Mouse (Mus musculus) adrenal gland, adult 18-20 months (tissue): ENCODE data around the gene Adarb1. TPM values are rescaled to one million over a fixed set of nuclear protein-coding genes. Genes with fewer than 3 reads are reported as not detected.

Experiments used
- DNase-seq, 2 experiments: peaks; one replicate each; pipeline ENCODE4 v3.0.0; 2021 to 2022; ENCODE audit warnings: low spot score in 2 of 2
- long read RNA-seq, 2 experiments: library from polyadenylated mRNA; stranded (forward); transcript quantifications; one replicate each; pipeline ENCODE4 v2.0.0; 2021
- total RNA-seq, 2 experiments: library from RNA; stranded (reverse); gene quantifications; 1 replicate in 1 of 2; 2 replicates in 1 of 2; pipeline ENCODE4 v1.2.3; 2021

Gene Adarb1
- 100 to 1,000 TPM in 1 of 2 experiments, 10 to 100 TPM in 1; 31.3 to 113 TPM for total RNA-seq
- long read RNA-seq, experiment 1, full-length matches to known transcripts, result 19 of 34 reads
- long read RNA-seq, experiment 1, partial matches to known transcripts, result 2 of 34 reads
- long read RNA-seq, experiment 1, other reads (novel, unspliced or antisense), result 13 of 34 reads
- long read RNA-seq, experiment 2, partial matches to known transcripts, result 0 of 3 reads
- long read RNA-seq, experiment 2, other reads (novel, unspliced or antisense), result 2 of 3 reads

DNA sequence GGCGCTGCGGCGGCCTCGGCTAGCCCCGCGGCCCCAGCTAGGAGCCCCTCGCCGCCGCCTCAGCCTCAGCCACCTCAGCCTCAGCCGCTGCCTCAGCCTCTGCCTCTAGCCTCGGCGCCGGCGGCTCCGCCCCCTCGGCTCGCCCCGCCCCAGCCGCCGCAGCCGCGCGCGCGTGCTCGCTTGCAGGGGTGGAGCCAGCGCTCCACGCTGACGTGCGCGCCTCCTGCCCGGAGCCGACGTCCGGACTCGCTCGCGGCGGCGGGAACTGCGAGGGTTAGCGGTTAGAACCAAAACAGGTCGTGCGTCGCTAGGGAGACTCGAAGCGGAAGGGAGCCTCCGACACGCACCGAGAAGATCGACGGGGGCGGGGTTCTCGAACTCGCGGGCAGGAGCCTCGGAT, at the start of gene Adarb1:
Adarb1 (minus strand) TSS at position 133 of the 400 bp plus-strand sequence.
- peak; percentile 89 to 95 for DNase-seq

GRCm38 (mm10) chr10:77467407-77467806, 49.3 kb upstream of the Adarb1 start:
- no peak for DNase-seq

- DNase-seq, result no peak
Observed at GRCm38 (mm10) chr10:77465902-77466301, 47.8 kb upstream of the Adarb1 start.

GRCm38 (mm10) chr10:77464181-77464936, 46.3 kb upstream of the Adarb1 start:
- DNase-seq, result peak; percentile 60 to 62

DNA sequence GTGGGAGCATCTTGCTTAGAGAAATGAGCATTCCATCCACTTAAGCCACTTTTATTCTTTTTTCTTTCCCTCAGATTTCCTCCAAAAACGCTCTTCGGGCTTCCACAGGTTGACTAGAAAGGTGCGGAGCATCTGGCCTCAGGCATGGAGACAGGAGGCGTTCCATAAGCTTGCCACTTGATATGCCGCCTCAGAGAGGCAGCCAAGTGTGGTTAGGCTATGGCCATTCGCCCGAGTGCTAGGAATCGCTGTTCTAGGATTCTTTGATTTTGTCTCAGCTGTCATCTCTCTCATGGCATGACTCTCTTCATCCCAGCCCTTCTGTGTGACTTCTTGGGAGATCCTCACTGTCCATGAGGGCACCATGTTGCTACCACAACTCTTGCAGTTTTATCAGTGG, 43.1 kb upstream of the Adarb1 start:
- no peak for DNase-seq

GRCm38 (mm10) chr10:77457701-77458100, 39.6 kb upstream of the Adarb1 start:
- no peak for DNase-seq

DNA sequence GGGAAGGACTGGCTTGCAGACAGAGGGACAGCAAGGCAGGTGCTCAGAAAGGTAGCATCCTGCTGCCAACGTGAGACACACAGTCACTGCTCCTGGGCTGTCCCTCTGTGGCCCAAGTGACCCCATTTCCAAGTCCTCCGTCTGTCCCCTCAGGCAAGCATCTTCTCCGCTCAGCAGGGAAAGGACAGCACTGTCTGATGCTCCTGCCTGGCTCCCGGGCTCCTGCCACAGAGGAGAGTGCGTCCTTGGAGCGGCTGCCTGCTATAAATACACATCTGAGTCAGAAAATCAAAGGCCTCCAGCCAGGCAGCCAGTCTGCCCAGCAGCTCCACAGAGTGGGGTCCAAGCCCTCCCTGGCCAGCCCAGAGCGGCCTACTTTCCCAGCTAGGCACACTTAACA, 38.4 kb upstream of the Adarb1 start:
- DNase-seq, result peak; percentile 40 to 57

GRCm38 (mm10) chr10:77455251-77456010, 37.4 kb upstream of the Adarb1 start:
- DNase-seq, result no peak

- no peak for DNase-seq
Observed at GRCm38 (mm10) chr10:77454795-77455194, 36.7 kb upstream of the Adarb1 start.

DNA sequence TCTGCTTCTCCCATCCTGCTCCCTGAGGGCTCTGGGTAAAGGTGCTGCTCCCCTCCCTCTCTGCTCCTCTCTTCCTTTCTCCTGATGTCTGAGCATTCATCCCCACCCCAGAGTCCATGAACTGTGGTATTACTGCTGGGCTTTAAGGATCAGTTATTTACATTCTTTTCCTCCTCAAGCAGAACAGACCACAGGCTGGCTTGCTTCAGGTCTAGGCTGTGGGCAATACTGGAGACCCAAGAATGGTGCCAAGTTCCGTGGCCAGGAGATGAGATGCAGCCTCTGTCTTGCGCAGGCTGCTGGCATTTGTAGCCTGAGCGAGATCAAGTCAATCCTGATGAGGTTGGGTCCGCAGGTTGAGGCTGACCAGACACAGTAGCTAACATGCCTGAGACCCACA, 33.8 kb upstream of the Adarb1 start:
- no peak for DNase-seq

GRCm38 (mm10) chr10:77450159-77450464, 32.0 kb upstream of the Adarb1 start:
- DNase-seq, result no peak

DNA sequence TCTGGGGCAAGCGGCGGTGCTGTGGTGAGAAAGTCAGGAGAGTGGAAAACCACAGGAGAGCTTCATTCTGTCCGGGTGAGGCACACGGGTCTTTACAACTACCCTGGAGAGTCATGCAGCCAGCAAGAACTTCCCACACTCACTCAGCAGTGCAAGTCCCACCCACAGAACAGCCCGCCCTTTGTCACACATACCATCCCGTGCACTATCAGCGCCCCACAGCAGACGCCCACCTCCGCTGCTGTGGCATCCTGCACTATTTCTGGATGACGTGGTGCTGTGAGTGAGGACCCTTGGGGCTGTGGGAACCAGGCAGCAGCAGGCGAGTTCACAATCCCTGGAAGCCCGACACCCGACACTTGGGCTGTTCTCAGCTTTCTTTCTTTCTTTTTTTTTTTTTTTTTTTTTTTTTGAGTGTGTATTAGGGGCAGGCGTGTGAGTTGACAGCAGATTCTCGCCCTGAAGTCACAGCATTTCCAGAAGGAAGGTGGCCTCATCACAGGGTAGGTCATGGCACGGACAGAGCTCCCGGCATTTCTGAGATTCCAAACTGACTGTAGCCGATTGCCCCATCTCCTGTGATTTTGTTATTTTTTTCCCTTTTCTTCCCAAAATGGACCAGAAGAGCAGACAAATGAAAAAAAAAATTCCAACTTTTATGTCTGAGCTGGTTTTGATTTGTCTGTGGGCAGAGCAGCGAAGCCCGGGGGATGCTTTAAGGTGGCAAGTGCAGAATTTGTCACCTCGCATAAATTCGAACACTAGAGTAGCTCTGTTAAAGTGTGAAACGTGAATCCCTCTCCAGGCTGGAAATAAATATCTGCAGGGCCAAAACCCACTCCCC, 31.5 kb upstream of the Adarb1 start:
- no peak for DNase-seq

GRCm38 (mm10) chr10:77448698-77449247, 30.7 kb upstream of the Adarb1 start:
- DNase-seq, result no peak

DNA sequence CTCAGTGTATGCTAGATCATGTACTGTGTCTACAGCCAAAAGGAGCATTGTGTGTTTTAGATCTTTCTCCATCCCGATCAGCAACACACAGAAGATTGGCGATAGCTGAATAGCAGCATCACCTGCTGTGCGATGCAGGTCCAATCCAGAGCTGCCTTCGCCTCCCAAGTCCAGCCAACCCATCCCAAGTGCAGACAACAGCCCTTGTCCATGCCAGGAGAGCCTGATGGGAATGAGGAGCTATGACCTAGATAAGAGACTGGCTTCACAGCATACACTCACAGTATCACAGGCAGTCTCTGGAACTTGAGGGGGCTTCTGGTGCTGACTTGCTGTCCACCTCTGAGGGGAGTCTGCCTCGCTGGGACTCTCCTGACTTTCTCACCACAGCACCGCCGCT, 30.1 kb upstream of the Adarb1 start:
- DNase-seq, result no peak

DNA sequence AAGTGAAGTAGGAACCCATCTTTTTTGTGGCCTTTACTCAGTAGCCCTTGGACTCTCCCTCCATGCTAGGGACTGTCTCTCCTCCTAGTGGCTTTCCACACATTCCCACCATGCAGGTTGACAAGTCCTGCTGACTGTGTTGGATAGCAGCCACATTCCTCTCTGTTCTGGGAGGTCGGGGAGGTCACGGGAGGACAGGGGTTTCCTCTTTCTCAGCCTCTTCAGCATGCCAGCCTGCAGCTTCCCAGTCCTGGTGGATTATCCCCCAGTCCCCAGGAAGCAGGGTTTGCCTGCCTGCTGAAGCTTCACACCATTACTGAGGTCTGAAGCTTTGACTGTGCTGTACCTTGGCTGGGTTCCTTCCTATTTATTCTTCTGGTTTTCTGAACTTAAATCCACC, 29.7 kb upstream of the Adarb1 start:
- no peak for DNase-seq

GRCm38 (mm10) chr10:77442250-77442649, 24.2 kb upstream of the Adarb1 start:
- DNase-seq, result no peak

DNA sequence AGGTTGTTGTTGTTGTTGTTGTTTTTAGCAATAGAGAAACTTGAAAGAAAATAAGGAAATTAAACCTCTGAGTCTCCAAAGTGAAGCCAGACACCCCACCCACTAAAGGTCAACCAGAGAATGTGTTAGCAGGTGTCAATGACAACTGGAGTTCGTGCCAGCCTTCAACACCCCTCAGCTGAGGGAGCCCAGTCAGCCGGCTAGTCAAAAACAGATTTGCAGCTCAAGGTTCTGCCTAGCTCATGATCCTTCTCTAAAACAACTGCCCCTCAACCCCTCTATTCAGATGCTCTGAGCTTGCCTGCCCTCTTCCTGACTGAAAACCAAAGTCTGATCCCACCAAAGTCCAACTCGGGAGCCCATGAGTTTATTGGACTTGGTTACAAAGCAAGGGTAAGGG, 23.7 kb upstream of the Adarb1 start:
- DNase-seq, result no peak

DNA sequence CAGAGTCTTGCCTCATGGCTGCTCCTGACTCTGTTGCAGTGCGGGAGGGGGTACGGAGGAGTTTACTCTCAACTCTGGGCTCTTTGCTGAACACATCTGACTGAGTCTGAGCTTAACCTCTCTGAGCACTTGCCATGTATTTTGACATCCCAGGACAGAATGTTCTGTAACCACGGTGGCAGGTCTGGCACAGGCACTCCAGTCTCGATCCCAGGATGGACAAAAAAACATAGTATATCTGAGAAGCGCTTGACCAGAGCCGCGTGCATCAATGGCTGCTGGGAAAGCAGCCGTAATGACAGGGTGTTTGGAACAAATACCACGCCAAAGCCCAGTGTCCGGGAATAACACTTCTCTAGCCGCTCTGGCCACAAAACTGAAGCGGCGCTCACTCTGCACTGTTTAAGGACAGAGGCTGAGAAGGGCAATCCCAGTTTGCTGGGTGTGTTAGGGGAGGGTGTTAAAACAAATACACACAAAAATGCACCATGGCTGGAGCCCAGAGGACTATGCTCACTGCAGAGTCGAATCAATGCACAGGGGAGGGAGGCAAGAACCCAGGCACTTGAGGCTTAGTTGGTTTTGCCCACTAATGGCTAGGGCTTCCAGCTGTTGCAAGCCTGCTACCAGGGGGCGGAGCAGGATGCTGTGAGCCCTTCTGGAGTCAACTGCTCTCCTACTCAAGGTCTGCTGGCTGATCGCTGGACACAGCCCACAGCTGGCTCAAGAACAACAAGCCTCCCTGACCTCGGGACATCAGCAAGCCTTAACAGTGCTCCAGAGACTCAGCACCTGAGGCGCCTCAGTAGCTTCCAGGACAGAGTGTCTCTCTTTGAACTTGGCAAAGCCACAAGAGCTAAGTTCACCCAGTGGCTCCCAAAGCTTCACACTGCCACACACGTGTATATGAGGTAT, 23.0 kb upstream of the Adarb1 start:
- no peak for DNase-seq

DNA sequence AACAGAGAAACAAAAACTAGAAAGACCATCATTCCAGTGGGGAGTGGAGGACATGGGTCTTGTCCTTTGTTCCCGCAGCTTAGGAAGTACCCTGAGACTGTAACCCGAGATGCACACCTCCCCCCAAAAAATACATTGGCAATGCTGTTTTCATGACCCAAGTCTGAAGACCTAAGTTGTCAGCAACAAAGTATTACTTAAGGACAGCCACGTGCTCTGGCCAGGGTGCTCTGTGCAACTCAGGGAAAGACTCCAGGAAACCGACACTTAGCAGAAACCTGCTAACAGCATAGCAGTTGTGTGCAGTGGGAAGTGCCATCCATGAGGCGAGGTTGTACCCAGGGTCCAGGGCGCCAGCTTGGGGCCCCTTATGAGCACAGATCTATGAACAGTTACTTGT, 22.2 kb upstream of the Adarb1 start:
- no peak for DNase-seq

- DNase-seq, result no peak
Observed at GRCm38 (mm10) chr10:77439026-77439425, 21.0 kb upstream of the Adarb1 start.
